Mouse (Mus musculus) erythroblast, adult 5-6 weeks (primary cell): ENCODE results near the gene Slc19a1. TPM values are rescaled to one million over a fixed set of nuclear protein-coding genes. Genes with fewer than 3 reads are reported as not detected.

Experiments
- ATAC-seq: replicated peaks from 2 replicates; pipeline ENCODE4 v1.8.0; 2016; ENCODE audit warnings: moderate number of reproducible peaks, mild to moderate bottlenecking, moderate TSS enrichment, inconsistent platforms; ENCODE audit not compliant: poor library complexity, low FRiP score, severe bottlenecking
- total RNA-seq, 2 experiments: library from RNA; stranded (forward) in 1 of 2; stranded (reverse) in 1 of 2; fragments of 150-400 nt in 1 of 2; fragments of 200-764, 138-1000 nt in 1 of 2; gene quantifications; 2 replicates each; pipeline versions ENCODE4 v1.2.3 to v1.2.4; 2015 to 2017; ENCODE audit warnings: low replicate concordance in 2 of 2

Gene Slc19a1
- total RNA-seq (2015; ENCODE audit: low replicate concordance) (0.58 and 3.6 TPM in 2 replicates), total RNA-seq (2017; ENCODE audit: low replicate concordance) (0.94 and 2.8 TPM in 2 replicates)

GRCm38 (mm10) chr10:77031768-77032375 lies at the start of gene Slc19a1:
Gene Slc19a1, plus strand, starts transcription at chr10:77032241.
- ATAC-seq: no peak

DNA sequence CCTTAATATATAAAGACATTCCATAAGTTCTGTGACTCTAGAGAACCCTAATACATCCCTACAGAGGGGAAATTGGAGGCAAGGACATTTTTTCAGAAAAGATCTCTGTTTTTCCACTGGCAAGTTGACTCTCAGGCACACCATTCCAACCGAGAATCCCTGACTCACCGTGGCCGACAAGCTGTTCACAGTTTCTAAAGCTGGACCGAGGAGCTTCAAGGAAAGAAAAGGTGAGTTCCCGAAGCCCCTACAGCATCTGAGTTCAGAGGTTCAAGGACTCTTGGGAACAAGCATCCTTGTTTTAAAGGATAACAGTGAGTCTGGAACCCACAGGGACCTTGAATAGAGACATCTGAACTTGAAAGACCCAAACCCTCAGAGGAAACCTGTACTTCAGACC lies 43.5 kb upstream of the Slc19a1 start:
- no peak for ATAC-seq

DNA sequence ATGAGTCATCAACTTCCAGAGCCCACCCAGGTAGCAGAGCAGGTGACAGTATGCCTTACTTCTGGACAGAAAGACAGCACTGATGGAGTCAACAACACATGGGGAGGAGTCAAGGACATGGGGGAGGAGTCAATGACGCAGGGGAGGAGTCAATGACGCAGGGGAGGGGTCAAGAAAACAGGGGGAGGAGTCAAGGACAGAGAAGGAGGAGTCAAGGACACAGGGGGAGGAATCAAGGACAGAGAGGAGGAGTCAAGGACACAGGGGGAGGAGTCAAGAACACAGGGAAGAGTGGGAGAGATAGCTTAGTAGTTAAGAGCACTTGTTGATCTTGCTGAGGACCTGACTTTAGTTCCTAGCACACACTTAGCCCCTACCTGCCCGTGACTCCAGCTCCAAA lies 39.6 kb upstream of the Slc19a1 start:
- no peak; the same call in 1 of the 2 replicates for ATAC-seq

- ATAC-seq: no peak
These were observed 34.1 kb upstream of the Slc19a1 start for GRCm38 (mm10) chr10:76997759-76998513.

GRCm38 (mm10) chr10:77004936-77005335 lies 27.1 kb upstream of the Slc19a1 start:
- ATAC-seq: no peak

DNA sequence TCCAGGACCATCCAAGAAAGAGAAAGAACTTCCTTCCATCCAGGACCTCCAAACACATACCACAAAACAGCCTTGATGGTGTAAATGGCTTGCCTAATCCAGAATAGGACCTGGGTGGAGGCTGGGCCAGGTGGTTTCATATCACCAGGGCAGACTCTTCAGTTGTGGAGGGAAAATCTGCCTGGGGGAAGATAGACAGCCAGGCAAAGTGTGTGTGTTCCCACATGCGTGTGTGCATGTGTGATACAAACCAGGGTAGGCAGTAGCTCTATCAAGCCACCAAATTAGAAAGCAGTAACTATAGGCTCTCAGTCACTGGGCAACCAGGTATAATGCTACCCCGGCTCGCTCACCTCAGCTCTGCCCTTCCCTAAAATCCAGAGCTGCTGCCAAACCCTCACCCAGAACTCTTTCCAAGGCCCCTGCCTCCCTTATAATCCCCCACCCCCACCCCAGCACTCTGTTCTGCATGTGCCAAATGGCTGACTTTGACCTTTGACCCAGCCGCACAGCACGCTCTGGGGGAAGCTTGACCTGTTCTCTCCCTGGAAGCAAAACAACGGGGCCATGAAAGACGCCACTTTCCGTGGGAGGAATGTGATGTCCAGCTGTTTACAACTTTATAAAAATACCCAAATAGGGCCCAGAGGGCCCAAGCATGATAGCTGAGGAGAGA lies 24.5 kb upstream of the Slc19a1 start:
- no peak for ATAC-seq

DNA sequence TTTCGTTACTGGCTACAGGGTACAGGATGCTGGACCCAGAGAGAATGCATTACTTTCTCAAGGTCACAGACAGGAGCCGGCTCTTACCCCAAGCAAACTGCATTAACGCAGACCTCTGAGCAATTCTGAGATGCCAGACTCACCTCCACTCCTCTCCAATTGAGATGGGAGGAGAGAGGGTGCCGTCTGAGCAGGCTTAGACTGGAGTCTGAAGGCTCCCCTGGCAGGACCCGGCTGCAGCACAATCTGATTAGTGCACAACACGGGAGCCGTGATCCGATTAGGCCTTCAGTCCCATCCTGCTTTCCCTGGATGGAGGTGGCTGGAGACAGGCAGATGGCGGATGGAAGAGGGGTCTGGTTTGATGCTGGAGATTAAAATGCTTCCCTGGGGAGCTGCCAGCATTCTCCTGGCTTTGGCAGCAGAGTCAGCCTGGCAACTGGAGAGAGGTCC lies 23.9 kb upstream of the Slc19a1 start:
- no peak for ATAC-seq

GRCm38 (mm10) chr10:77008698-77009097 lies 23.3 kb upstream of the Slc19a1 start:
- no peak for ATAC-seq

- no peak for ATAC-seq
These were observed 20.4 kb upstream of the Slc19a1 start for GRCm38 (mm10) chr10:77011681-77012080.

- no peak for ATAC-seq
These were observed 16.0 kb upstream of the Slc19a1 start for GRCm38 (mm10) chr10:77016080-77016479.

DNA sequence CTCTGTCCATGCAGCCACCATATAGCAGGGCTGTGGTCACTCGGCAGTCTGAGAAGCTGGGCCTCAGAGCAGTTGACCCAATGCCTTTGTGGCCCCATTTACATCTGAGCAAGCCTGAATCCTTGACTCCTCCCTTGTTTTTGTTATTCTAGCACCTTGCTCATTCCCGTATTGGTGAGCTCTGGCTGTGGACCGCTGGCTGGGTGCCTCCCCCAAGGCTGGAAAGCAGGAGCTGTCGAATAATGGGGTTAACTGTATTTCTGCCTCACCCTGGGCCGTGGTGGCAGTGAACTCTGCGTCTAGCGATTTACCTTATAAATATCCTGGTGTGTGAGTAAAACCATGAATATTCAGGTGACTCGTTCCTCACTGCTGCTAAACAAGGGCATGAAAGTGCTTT lies 15.5 kb upstream of the Slc19a1 start:
- no peak for ATAC-seq

- ATAC-seq: no peak
These were observed 15.0 kb upstream of the Slc19a1 start for GRCm38 (mm10) chr10:77017061-77017460.

DNA sequence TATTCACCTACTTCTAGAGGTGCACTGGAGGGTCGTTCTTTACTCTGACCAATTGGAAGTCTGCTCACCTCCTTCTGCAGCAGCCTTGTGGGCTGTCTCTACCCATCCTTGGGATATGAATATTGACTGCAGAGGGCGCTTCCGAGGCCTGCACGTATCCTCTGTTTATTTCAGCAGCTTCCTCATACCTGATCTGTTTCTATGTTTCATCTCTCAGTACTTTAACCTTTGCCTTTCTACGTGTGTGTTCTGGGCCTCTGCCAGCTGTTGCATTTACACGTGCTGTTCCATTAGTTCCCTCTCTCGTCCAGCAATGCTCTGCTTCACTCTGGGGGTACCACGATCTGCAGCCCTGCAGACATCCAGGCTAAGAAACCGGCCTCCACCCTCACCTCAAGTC lies 14.4 kb upstream of the Slc19a1 start:
- no peak for ATAC-seq

DNA sequence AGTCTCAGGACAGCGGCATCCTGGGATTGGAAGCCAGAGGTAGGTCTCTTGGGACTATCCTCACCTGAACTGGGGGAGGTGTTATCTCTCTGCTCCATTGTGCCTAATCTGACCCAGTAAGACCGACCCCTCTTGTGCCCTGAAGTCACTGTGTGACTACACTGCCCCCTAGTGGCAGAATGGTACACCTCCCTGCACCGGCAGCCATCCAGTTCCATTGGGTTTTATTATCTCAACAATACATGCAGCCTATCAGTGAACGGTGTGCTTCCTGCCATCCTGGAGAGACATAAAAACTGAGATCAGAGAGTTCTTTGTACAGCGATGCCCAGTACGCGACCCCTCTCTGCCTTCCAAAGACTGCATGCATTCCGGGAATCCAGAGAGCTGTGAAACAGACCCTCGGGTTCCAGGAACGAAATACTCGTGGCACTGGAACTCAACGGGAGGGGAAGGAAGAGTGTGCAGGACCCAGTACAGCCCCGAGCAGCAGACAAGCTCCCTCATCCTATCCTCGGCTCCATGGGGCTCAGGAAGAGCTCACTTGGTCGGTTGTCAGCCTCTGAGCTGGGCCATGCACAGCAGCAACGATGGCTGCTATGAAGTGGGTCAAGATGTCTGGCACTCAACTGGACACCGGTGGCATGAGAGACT lies 10.5 kb upstream of the Slc19a1 start:
- peak; percentile 65 for ATAC-seq

GRCm38 (mm10) chr10:77022301-77023130 lies 9.5 kb upstream of the Slc19a1 start:
- ATAC-seq: no peak

DNA sequence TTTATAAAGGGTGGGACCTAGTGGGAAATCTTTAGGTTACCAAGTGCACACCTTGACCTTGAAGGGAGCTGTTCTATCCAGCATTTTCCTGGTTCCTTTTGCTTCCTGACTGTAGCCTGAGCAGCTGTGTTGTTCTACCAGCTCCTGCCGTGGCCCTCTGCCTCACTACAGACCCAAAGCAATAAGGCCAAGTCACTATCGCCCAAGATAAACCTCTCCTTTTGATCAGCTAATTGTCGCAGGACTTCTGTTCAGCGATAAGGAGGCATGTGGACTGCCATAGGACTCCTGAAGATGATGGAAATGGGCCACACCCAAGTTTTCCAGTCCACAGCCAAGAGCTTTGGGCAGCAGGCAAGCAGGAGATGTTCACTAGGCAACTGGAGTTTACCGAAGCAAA lies 7.8 kb upstream of the Slc19a1 start:
- no peak for ATAC-seq

DNA sequence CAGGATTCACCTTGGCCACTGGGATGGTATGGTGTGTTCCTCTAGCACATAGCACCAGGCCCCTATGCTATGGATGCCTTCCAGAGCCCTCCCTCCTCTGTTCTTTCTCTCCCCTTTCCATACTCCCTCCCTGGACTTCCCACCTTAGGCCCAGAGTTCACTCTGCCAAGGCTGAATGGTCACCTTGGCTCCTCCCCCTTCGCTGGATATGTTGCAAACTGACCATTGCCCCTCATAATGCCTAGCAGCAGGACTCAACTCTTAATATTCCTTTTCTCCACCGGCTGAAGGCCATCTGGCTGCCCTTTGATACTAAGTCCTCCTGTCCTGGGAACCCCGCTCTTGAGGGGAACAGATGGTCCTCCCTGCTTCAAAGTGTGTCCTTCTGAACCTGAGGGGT lies 5.1 kb upstream of the Slc19a1 start:
- no peak for ATAC-seq

DNA sequence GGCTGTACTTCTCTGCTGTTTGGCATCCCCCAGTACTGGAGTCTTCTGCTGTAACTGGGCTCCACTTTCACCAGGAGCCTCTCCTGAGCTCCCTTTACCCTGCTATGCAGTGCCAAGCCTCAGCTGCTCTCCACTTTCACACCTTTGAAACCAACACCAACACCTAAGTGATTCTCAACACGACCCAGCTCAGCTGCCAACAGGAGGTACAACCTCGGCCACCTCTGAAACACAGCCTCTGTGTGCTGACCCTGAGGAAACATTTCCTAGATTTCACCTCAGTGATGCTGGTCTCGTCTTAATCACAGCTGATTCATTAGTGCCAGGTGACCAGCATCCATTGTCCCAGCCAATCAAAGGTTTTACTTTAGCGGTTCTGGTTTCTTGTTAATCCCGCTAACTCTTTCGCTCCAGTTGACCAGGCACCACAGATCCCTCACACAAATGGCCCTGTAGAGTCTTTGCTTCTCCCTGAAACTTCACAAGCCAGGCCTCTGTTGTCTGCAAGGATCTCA lies 3.2 kb upstream of the Slc19a1 start:
- ATAC-seq: no peak

GRCm38 (mm10) chr10:77029761-77030160 lies 2.3 kb upstream of the Slc19a1 start:
- no peak for ATAC-seq
